Mouse (Mus musculus): ENCODE measurements at regions not wholly inside any gene's neighbourhood (a gene's known extent, or its start where the extent isn't known, plus 50 kb on each side); places are given as distances from the start of the nearest gene placed in this dataset.

DNA sequence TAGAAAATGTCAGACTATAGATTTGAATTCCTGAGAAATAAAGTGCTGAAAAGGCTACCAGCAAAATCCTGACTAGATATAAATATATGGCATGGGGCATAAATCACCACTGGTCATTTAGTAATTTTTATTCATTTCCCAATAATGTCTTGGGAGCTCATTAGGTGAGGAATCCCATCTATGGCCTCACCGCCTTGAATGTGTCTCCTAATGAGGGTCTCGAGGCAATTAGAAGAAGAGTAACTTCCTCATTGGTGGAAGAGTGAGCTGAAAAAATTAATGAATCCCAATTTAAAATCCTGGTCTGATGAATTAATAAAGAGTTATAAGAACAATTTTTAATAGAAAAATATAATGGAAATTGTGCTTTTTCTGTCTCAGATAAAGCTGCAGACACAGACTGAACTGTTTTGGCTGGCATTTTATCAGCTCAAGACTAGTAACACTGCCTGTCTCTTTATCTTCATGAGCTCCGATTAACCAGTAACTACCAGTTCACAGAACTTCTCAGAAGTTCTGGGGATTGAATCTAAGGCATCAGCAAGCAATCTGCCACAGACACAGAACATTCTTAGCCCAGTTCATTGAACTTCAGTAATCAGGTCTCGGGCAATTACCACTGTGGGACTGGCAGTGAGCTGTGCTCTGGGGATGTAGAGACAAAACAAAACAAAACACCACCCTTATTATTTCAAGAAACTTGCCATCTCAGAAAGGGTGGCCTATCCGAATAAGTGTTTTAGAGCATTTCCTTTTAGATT, 170.7 kb downstream of the Plpp3 start:
- DNase-seq (ENCODE audit: low spot score in 2 of 2), result no peak

- DNase-seq (ENCODE audit: low spot score in 2 of 2), result peak in 1 of 2 experiments; percentile 9
These were observed 171.6 kb downstream of the Plpp3 start for GRCm38 (mm10) chr4:105328776-105329175.

DNA sequence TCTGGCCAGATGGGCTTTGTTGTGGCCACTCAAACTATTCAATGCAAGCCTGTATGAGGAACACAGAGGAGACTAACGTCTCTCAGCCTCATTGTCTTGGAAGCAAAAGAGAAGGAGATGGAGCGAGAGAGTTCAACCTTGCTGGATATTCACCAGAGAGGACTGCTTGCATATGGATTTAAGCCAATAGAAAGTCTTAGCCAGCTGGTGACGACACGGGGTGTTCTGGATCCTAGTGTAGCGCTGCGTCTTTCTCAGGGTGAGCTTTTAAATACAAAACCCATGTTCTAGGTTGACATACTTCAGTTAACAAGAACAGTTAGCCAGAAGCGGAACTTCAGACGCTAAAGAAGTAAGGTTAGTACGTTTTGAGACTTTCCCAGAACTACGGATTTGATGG, 174.9 kb downstream of the Plpp3 start:
- DNase-seq (ENCODE audit: low spot score in 2 of 2), result no peak

GRCm38 (mm10) chr4:105335872-105336271, 178.7 kb downstream of the Plpp3 start:
- DNase-seq (ENCODE audit: low spot score in 2 of 2), result no peak

GRCm38 (mm10) chr4:105336557-105336956, 179.4 kb downstream of the Plpp3 start:
- DNase-seq (ENCODE audit: low spot score in 2 of 2), result no peak

- no peak for DNase-seq (ENCODE audit: low spot score in 2 of 2)
These were observed 181.0 kb downstream of the Plpp3 start for GRCm38 (mm10) chr4:105338131-105338530.

GRCm38 (mm10) chr4:105338861-105339260, 181.7 kb downstream of the Plpp3 start:
- no peak for DNase-seq (ENCODE audit: low spot score in 2 of 2)

DNA sequence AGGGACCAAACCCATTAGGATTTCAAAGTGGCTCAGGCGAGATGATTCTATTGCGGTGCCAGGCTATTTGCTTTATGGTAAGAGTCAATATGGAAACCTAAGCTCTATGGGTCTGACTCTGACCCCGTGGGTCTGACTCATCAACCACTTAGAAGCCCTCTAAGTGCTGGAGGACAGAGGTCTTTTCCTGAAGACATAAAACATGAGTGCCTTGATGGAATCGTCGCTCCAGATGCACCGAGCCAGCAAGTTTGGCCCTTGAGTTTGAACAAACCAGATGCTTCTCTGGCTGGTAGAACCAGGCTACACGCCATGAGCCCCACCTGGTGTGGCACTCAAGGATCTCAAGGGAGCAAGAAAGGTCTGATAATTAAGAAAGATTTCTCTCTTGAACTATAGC, 184.1 kb downstream of the Plpp3 start:
- DNase-seq (ENCODE audit: low spot score in 2 of 2), result no peak

DNA sequence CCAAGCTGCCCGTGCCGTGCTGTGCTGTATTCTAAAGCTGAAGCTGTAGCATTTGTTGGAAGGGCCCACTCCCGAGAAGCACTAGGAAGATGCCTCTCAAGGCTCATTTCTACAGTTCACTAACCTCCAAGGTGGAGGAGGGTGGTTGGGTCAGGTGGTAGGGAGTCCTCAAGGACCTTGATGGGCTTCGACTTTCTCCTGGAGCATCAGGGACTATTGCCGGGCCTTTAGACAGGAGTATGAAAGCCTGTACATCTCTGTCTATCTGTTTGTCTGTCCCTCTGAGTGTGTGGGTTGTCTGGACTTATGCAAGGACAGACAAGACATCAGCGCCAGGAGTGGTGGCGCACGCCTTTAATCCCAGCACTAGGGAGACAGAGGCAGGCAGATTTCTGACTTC, 189.7 kb downstream of the Plpp3 start:
- no peak for DNase-seq (ENCODE audit: low spot score in 2 of 2)

DNA sequence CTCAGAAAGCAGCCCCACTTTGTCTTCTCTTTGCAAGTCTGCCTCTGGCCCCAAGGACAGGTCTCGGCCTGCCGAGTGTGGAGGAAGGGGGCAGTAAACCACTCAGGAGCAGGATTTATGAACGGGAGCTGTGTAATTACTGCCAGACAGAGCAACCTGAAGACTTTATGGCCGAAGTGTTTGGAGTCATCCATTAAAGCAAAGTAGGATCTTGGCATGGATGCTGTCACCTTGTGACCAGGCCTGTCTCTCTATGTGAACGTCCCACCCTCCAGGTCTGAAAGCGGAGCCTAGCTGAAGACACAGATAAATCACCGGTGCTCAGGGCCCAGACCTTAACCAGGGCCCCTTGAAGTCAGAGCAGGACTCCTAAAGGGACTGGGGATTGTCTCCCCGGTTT, 190.8 kb downstream of the Plpp3 start:
- DNase-seq (ENCODE audit: low spot score in 2 of 2), result no peak

GRCm38 (mm10) chr4:105349316-105350207, 192.4 kb downstream of the Plpp3 start:
- DNase-seq (ENCODE audit: low spot score in 2 of 2), result no peak

GRCm38 (mm10) chr4:105352342-105352741, 195.2 kb downstream of the Plpp3 start:
- DNase-seq (ENCODE audit: low spot score in 2 of 2), result peak in 1 of 2 experiments; percentile 15

DNA sequence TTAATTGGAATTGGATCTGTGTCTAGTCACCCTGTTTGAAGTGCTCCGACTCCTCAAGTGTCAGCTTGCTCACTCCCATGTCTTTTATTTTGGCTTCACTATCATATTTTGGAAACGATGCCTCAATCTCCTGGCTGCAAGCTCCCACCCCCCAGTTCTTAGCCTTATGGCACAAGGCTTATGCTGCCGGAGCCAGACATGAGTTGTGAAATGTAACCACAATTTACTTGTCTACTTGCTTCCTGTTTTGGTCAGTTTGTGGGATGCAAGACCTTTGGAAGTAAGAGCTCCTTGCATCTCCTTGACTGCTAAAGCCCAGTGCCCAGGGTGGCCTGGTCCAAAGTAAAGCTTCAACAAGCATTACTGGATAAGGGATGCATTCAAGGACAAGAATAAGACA, 195.8 kb downstream of the Plpp3 start:
- no peak for DNase-seq (ENCODE audit: low spot score in 2 of 2)

GRCm38 (mm10) chr4:105354097-105354496, 196.9 kb downstream of the Plpp3 start:
- DNase-seq (ENCODE audit: low spot score in 2 of 2), result no peak

- DNase-seq (ENCODE audit: low spot score in 2 of 2), result no peak
These were observed 199.5 kb downstream of the Plpp3 start for GRCm38 (mm10) chr4:105356616-105357015.

DNA sequence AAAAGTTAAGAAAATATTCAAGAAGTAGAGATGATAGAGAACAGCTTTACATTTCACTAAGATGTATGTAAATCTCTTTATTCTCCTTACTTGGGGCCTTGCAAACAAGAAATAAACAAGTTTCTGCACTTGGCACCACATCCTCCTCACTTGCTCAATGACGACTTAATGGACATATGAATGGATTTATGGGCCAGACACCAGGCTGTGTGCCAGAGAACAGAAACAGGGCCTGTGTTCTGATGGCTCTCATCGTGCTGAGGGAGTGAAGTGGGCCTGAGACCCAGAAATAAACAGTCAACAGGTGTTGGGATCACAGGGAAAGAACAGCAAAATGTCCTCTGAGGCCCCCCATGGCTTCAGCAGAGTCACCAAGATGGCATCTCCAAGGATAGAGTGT, 201.6 kb downstream of the Plpp3 start:
- DNase-seq (ENCODE audit: low spot score in 2 of 2), result no peak

- no peak for DNase-seq (ENCODE audit: low spot score in 2 of 2)
These were observed 207.3 kb downstream of the Plpp3 start for GRCm38 (mm10) chr4:105364496-105364895.

DNA sequence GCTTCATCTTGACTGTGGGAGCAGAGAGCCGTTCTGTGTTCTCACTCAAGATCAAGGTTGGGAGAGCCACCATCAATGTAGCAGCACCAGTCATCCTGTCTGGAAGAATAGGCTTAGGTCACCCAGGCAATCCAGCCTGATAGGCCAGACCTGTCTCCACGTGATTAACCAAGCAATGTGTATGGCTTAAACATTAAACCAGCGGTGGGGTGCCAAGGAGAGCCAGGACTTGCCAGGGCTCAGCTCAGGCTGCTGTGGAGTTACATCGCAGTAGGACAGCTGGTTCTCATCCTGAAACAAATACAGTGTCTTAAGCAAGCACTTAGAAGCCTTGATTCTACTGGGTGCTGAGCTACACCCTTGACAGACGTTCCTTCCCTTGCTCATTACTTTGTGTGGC, 207.9 kb downstream of the Plpp3 start:
- DNase-seq (ENCODE audit: low spot score in 2 of 2), result no peak

- DNase-seq (ENCODE audit: low spot score in 2 of 2), result no peak
These were observed 219.4 kb downstream of the Plpp3 start for GRCm38 (mm10) chr4:105376591-105376990.

GRCm38 (mm10) chr4:105377469-105378187, 220.5 kb downstream of the Plpp3 start:
- no peak for DNase-seq (ENCODE audit: low spot score in 2 of 2)

- no peak for DNase-seq (ENCODE audit: low spot score in 2 of 2)
These were observed 227.7 kb downstream of the Plpp3 start for GRCm38 (mm10) chr4:105384826-105385225.

GRCm38 (mm10) chr4:105385481-105385880, 228.3 kb downstream of the Plpp3 start:
- no peak for DNase-seq (ENCODE audit: low spot score in 2 of 2)
